Mouse (Mus musculus): Measurements from ENCODE around the gene Trim3. TPM values are rescaled to one million over a fixed set of nuclear protein-coding genes. Genes with fewer than 3 reads are reported as not detected.

Gene Trim3
- total RNA-seq, 2 experiments from 2014 or later = 167 to 168 TPM

DNA sequence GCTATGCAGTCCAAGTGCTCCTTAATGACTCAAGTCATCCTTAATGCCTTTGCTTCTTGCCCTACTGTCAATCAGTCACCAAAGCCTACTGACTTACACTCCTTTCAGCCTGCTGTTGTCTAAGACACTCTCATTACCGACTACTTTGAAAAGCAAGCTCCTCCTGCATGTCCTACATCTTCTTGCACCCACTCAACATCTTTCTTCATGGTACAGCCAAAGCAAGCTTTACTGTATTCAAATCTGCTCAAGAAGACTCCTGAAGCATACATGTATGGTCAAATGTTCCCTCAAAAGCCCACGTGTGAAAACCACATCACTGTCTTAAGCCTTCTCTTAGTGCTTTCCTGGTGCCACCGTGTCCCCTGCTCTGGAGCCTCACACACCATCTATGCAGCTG is 70.0 kb downstream of the Trim3 start:
- no peak for DNase-seq
- intact Hi-C loops (cut with DNase I) = no loop called here

DNA sequence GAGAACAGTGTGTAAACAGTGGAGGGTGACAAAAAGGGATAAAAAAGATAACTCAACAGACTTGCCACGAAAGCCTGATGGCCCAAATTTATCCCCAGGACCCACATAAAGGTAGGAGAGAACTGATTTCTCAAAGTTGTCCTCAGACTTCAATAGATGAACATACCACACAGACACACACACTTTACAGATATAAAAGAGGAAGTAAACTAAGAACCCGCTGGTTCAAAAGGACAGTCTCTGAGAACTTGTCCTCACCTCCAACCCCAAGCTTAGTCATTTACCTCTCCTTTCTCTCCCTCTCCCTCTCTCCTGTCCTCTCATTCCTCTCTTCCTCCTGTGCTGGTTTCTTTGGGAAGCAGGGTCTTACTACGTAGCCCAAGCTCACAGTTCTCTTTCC is 71.1 kb downstream of the Trim3 start:
- no peak for DNase-seq
- intact Hi-C loops (cut with DNase I) = no loop called here

DNA sequence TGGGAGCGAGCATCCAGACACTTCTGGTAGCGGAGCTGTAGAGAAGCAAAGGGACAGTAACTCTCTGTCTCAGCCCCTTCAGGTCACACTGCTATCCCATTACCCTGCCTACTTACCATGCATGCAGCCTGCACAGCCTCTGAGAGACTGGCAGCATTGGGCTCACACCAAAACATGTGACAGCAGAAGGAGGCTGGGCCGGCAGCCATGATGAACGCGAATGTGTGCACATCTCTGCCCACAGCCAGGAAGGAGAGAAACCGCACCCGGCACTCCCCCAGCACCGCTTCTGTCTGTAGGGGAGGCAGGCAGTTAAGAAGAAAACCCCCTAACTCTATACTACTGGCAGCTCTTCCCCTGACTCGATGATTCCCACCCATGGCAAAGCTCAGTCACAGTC is 74.4 kb downstream of the Trim3 start:
- no peak for DNase-seq
- intact Hi-C loops (cut with DNase I) = loop anchor here (10.0 kb wide), 1 partner anchor 176 kb away; the partner anchor contains the start of genes Ilk and Rrp8

DNA sequence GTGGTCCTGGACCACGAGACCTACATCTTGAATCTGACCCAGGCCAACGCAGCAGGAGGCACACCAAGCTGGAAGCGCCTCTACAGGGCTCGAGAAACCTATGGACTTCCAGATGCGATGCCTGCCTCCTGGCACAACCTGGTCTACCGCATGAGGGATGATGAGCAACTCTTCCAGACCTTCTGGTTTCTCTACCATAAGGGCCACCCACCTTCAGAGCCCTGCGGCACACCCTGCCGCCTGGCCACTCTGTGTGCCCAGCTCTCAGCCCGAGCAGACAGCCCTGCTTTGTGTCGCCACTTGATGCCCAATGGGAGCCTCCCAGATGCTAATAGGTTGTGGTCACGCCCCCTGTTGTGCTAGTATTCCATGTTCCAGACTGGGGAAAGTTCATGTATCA is 75.7 kb downstream of the Trim3 start:
- no peak for DNase-seq
- intact Hi-C loops (cut with DNase I) = loop anchor here (10.0 kb wide), 1 partner anchor 177 kb away; the partner anchor contains the start of genes Ilk and Rrp8

DNA sequence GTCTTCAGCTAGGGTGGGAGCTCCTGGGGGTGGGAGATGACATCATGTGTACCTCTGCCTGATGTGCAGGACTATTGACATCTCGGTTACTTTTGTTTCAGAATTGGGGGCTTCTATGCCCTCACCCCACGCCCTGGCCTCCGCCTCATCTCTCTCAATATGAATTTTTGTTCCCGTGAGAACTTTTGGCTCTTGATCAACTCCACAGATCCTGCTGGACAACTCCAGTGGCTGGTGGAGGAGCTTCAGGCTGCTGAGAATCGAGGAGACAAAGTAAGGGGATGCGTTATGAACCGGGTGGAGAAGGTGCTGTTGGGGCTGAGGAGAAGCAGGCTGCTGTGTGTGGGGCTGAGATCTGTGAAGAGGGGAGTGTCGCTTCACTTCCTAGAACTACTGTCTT is 77.0 kb downstream of the Trim3 start:
- intact Hi-C loops (cut with DNase I) = loop anchor here (10.0 kb wide), 1 partner anchor 178 kb away; the partner anchor contains the start of genes Ilk and Rrp8
- DNase-seq = no peak

DNA sequence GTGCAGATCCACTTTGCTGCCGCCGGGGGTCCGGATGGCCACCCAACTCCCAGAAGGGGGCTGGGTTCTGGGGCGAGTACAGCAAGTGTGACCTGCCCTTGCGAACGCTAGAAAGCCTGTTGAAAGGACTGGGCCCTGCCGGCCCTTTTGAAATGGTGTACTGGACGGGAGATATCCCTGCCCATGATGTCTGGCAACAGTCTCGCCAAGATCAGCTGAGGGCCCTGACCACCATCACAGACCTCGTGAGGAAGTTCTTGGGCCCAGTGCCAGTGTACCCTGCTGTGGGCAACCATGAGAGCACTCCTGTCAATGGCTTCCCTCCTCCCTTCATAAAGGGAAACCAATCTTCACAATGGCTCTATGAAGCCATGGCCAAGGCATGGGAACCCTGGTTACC is 77.8 kb downstream of the Trim3 start:
- peak; percentile 40 for DNase-seq
- intact Hi-C loops (cut with DNase I) = loop anchor here (10.0 kb wide), 1 partner anchor 179 kb away; the partner anchor contains the start of genes Ilk and Rrp8

Other genes starting within 250 kb of the Trim3 start
- gene Fam160a2, start 233.5 kb downstream of the Trim3 start, total RNA-seq (2021) = 10 to 100 TPM; 49.9 to 56.6 TPM
- gene Cnga4, start 229.0 kb downstream of the Trim3 start, total RNA-seq (2021) = under 1 TPM; 0.14 to 0.32 TPM
- 1 to 10 TPM; 4.2 to 6.1 TPM for gene Cckbr, start 207.8 kb downstream of the Trim3 start, total RNA-seq (2021)
- gene Cavin3, start 151.3 kb downstream of the Trim3 start, total RNA-seq (2021) = 10 to 100 TPM; 11.7 to 13.8 TPM
- gene Smpd1, start 79.2 kb downstream of the Trim3 start, total RNA-seq (2021) = 10 to 100 TPM; 59.3 to 65.7 TPM
- gene Apbb1, start 51.9 kb downstream of the Trim3 start, total RNA-seq (2021) = 100 to 1,000 TPM; 327 to 331 TPM
- gene Hpx, start 33.4 kb downstream of the Trim3 start, total RNA-seq (2021) = under 1 TPM in 1 of 2 experiments, not detected in 1; 0.26 TPM
- gene Timm10b, start 6.5 kb upstream of the Trim3 start, total RNA-seq (2021) = 10 to 100 TPM; 63.7 to 70.1 TPM
- gene Arfip2, start 6.8 kb upstream of the Trim3 start, total RNA-seq (2021) = 10 to 100 TPM; 77.0 to 77.8 TPM
- 1 to 10 TPM; 8.9 to 9.1 TPM for gene Gm45799, start 7.0 kb upstream of the Trim3 start, total RNA-seq (2021)
- 1 to 10 TPM; 4.1 to 4.8 TPM for gene Dnhd1, start 17.3 kb upstream of the Trim3 start, total RNA-seq (2021)
- gene Ilk, start 103.0 kb upstream of the Trim3 start, total RNA-seq (2021) = 100 to 1,000 TPM; 113 to 114 TPM
- gene Rrp8, start 103.8 kb upstream of the Trim3 start, total RNA-seq (2021) = 10 to 100 TPM; 11.3 to 13.9 TPM
- 100 to 1,000 TPM; 109 to 110 TPM for gene Taf10, start 110.8 kb upstream of the Trim3 start, total RNA-seq (2021)
- gene Tpp1, start 118.7 kb upstream of the Trim3 start, total RNA-seq (2021) = 10 to 100 TPM; 16.0 to 24.7 TPM
- gene Dchs1, start 154.1 kb upstream of the Trim3 start, total RNA-seq (2021) = 10 to 100 TPM; 84.6 to 90.6 TPM
- gene Mrpl17, start 177.5 kb upstream of the Trim3 start, total RNA-seq (2021) = 10 to 100 TPM; 76.5 to 87.4 TPM